Mouse (Mus musculus): ENCODE measurements around the gene Ly6g5b.

- TF ChIP-seq POLR2A (IDR thresholded peaks at IDR 0.05; ENCODE audit: extremely low read depth, insufficient read depth, low read length) (no peak), CTCF (IDR thresholded peaks at IDR 0.05; ENCODE audit: extremely low read depth, insufficient read depth, low read length) (no peak)
These were observed 27.1 kb downstream of the Ly6g5b start for GRCm38 (mm10) chr17:35088151-35088550.
